Mouse (Mus musculus) T-helper 1 cell (primary cell): ENCODE results near the gene Gm960.
"Not testable (repeated sequence)": the region's sequence is repeated elsewhere in the genome, so short reads cannot be mapped to it uniquely, and the experiment has no call there.

Experiments used
- in situ Hi-C: fragments of 300-600 bp; cut with MboI, MseI; formaldehyde crosslinking; loops from one replicate; pipeline ENCODE4 v1.15.1; 2025; ENCODE audit warnings: high pct_unique_total_duplicates

Gm960 gene

GRCm38 (mm10) chr19:4593792-4594522 is 104.5 kb downstream of the Gm960 start:
- in situ Hi-C loops = no loop called here

- in situ Hi-C loops = no loop called here
Observed at GRCm38 (mm10) chr19:4590025-4590424, 108.4 kb downstream of the Gm960 start.

- in situ Hi-C loops = no loop called here
Observed at GRCm38 (mm10) chr19:4589081-4589480, 109.4 kb downstream of the Gm960 start.

GRCm38 (mm10) chr19:4588430-4588829 is 110.0 kb downstream of the Gm960 start:
- in situ Hi-C loops = no loop called here

GRCm38 (mm10) chr19:4587426-4587825 is 111.0 kb downstream of the Gm960 start:
- in situ Hi-C loops = no loop called here

- in situ Hi-C loops = not testable (repeated sequence)
Observed at GRCm38 (mm10) chr19:4586783-4587182, 111.7 kb downstream of the Gm960 start.

- in situ Hi-C loops = no loop called here
Observed at GRCm38 (mm10) chr19:4583856-4584255, 114.6 kb downstream of the Gm960 start.

- in situ Hi-C loops = no loop called here
Observed at GRCm38 (mm10) chr19:4579296-4579695, 119.2 kb downstream of the Gm960 start.

GRCm38 (mm10) chr19:4578799-4579198 is 119.7 kb downstream of the Gm960 start:
- in situ Hi-C loops = no loop called here
